Mouse (Mus musculus) brain, embryonic 14.5 days (tissue): ENCODE results near the gene Aldob.

Experiments
- CTCF ChIP-seq: fragments of 200-500 bp; IDR thresholded peaks from 2 replicates; pipeline ENCODE4 v1.5.1; 2012; ENCODE audit warnings: inconsistent platforms, mild to moderate bottlenecking, moderate library complexity, borderline replicate concordance; ENCODE audit not compliant: insufficient read depth, insufficient read length; ENCODE audit errors: extremely low read depth
- POLR2A ChIP-seq: fragments of 200-500 bp; IDR thresholded peaks from 2 replicates; pipeline ENCODE4 v1.6.1; 2012; ENCODE audit warnings: mild to moderate bottlenecking, inconsistent platforms, borderline replicate concordance; ENCODE audit not compliant: poor library complexity, insufficient read depth, insufficient read length, severe bottlenecking; ENCODE audit errors: extremely low read depth

DNA sequence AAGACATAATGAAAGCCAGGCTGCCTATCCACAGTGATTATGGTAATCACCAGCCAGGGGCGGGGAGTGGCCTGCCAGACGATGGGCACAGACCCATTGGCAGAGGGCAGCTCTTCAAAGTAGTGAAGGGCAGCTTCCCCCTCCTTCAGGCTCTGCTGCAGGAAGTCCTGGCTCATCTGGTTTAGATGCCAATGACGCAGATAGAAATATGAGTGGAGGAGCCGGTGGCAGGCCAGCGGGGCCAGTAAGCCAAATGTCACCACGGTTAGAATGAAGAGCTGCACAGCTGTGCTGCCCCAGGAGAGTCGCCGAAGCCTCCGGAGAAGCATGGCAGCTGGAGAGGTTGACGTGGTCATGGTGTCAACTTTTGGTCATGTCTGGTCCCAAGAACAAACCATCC is 37.5 kb upstream of the Aldob start:
- TF ChIP-seq POLR2A = no peak
- TF ChIP-seq CTCF = no peak
